Mouse (Mus musculus): ENCODE data around the gene Ephb1.

The Ephb1 gene

DNA sequence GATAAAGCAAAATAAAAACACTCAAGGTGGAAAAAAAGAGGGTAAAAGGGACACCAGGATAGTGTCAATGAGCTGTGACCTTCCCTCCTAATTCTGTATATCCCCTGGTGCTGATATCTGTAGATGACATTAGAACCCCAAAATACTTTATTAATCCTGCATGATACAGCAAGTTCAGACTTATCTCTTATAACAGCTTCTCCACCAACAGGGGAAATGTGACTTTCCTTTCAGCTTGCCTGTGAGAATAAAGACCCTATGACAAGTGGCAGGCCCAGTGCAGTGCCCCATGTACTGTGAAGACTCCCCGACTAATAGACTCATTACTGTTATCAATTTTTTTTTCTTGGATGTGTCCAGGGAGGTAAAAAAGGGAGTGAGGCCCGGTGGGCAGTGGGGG lies 367.6 kb downstream of the Ephb1 start:
- no peak for DNase-seq (ENCODE audit: low read depth)

DNA sequence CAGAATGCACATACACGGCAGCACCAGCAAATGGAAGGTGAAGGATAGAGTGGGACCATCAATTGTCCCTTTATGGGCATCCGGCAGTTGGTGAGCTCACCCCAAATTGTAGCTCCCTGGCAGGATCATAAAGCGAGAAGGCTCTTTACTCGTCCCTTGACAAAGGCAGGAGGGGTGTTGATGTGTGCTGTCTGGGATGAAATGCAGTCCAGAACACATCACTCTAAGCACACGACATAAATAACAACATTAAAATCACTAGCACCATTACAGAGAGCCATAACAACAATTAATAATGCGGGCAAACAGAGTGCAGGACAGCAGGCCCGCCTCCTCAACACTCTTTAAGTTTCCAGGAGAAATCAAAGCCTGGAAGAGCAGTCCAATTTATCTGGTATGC lies 372.1 kb downstream of the Ephb1 start:
- DNase-seq (ENCODE audit: low read depth), result no peak

DNA sequence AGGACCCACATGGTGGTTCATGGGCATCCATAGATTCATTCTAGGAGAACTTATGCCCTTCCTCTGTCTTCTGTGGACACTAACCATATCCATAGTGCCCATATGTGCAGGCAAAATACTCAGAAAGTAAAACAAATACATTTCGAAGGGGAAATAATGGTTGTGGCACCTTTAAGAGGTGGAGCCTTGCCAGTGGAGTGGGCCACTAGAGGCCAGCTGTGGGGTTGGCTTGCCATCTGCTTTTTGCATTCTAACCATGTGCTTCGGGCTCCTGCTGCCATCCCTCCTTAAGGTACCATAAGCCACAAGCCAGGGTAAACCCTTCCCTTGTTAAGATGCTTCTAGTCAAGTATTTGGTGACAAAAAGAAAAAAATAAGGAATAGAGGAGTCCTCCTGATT lies 373.3 kb downstream of the Ephb1 start:
- no peak for DNase-seq (ENCODE audit: low read depth)

DNA sequence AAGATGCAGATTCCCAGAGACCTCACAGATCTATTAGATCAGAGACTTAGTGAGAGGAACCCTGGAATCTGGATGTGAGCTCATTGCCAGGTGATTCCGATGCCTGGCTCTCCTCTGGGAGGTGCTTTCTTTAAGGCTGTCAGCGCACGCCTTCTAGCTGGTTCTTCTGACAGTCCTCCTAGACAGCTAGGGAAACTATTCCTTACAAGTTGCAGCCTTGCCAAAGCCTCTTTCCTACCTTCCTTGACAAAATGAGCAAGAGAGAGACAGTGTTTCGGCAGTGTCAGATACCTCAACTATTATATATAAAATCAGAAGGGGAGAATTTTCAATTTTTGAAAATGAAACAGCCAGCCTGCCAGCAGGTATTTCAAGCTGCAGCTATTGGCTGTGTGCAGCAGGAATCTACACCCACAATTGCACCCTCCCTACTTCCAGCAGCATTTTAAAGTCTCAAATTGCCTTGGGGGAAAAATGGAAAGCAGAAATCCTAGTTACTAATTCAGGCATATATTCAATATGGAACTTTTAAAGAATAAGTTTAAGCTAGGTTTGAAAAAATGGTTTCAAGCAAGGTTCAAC lies 377.5 kb downstream of the Ephb1 start:
- no peak for DNase-seq (ENCODE audit: low read depth)

DNA sequence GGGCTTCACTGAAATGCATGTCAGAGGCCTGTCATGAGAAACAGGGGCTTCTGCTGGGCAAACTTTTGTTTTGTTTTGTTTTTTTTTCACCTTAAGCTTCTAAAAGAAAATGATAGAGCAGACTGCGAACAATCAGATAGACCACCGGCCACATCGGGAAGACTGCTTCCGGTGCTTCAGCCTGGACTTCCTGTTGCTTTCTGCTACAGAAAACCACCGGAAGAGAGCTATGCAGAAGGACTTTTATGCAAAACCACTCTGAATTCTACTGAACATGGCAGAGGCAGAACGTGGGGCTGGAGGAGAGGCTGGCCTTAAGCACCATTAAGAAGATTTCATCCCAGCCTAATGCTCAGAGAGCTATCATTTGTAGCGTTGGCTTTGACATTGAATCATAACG lies 382.2 kb downstream of the Ephb1 start:
- DNase-seq (ENCODE audit: low read depth), result peak; percentile 88

DNA sequence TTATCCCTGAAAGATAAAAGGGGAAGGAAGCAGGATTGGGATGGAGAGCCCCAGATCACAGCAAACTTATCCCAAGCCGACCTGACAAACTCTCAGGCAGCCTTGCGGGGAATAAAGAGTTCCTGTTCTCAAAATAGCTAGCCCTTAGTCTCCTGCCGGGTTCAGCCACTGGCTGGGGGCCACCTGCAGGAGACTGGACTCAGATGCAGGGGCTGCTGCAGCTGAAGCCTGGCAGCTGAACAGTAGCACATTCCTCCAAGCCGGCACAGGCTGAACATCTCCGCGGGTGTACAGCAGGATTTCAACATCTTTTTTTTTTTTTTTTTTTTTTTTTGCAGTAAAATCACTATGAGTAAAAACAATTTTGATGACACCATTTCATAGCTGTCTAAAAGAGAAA lies 382.7 kb downstream of the Ephb1 start:
- DNase-seq (ENCODE audit: low read depth), result peak; percentile 63

DNA sequence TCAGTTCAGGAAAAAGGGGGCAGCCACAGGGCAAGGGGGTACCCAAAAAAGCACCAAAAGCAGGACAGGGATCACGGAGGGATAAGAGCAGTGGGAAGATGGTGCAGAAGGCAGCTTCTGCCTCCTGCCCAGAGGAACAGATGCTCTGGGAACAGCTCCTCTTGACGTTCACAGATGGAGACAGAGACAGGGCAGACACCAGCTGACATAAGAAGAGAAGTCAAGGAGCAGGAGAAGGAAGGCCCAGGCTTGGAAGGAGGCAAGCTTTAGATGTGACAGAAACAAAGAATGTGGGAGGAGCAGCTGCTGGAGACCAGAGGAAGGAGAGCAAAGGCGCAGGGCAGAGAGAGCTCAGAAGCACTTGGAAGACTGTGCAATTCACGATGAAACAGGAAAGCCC lies 398.3 kb downstream of the Ephb1 start:
- DNase-seq (ENCODE audit: low read depth), result no peak

DNA sequence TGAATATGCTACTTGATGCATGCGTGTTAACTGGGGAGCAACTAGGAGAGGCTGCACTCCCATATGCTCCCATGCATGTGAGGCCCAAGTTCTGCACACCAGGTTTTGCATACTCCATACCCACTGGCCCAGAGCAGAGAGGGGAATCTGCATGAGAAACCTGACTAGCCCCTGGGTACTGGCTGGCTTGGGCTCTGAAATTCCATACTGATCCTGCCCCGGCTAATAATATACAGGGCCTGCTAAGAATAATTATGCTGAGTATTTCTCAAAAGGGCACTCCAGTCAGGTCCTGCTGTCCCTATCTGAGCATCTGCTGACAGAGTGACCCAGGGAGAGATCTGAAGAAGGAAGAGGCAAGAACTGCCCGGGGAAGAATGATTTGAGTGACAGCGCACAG lies 400.0 kb downstream of the Ephb1 start:
- DNase-seq (ENCODE audit: low read depth), result no peak

DNA sequence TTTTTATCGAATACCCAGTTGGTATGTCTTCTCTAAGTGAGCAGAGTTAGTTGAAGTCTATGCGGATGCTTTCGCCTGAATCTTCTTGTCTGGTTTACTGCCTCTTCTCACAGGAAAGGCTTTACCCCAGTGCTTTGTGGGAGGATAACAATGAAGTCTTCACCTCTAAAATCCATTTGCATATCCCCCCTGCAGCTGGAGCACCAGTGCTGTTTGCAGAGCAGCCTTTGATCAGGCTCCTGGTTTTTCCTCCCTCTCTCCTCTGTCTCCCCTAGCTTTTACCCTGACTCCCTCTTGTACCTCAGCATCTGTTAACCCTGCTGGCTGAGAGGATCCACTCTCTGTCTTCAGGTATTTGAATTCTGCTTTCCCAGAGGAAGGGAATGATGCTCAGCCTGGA lies 404.4 kb downstream of the Ephb1 start:
- DNase-seq (ENCODE audit: low read depth), result no peak

DNA sequence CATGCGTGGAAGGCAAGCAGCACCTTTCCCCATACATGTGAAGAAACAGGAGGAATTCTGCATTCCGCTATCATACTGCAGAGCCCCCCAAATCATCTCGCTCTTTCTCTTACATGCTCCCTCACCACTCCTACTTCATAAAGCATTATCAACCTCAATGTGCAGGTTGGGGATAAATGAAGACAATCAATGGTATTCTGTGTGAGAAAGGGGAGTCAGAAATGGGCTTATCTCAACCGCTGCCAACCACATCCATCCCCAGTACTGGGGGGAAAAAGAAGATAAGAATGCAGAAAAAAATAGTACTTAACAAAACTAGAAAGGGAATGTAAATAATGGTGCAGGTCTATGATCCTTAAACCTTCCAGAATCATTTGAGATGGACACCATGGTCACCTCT lies 408.7 kb downstream of the Ephb1 start:
- DNase-seq (ENCODE audit: low read depth), result no peak

DNA sequence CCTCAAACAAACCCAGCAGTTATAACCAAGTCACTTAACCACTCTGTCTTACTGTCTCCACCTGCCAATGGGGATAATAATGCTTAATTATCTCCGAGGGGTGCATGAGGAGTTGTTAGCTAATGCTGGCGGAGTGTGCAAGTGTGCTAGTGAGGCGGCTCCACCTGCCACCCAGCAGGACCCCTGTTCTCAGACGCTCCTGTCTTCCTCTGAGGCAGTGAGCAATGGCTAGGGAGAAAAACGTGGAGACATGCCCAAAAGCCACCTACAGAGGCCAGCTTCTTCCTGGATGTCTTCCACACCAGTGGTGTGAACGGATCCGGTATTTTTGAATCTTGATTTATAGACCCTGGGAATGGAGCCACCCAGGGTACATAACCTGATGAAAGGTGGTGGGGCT lies 409.2 kb downstream of the Ephb1 start:
- DNase-seq (ENCODE audit: low read depth), result no peak

DNA sequence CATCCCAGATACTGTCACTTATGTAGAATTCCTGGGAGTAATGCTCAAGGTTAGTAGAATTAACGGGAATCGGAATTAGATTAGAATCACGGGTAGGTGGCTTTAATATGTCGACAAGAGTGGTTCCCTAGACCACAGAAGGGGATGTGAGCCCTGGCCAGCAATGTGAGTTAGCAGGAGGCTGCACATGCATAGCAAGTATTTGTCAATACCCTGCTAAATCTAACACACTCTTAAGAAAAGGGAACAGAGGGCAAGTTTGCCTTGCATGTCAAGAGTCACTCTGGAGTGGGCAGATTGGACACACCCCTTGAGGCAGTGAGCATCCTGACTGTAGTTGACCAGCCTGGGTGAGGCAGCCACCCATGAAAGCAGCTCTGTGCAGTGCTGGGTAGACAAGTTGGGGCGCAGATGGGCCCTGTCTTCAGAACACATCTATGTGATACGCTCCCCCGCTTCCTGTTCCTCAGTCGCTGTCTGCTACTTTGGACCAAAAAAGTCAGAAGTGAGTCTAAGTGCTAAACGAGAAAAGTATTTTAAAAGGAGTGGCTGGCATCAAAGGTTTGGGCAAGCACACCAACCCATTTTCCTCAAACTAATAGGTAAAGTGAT lies 412.3 kb downstream of the Ephb1 start:
- no peak for DNase-seq (ENCODE audit: low read depth)

DNA sequence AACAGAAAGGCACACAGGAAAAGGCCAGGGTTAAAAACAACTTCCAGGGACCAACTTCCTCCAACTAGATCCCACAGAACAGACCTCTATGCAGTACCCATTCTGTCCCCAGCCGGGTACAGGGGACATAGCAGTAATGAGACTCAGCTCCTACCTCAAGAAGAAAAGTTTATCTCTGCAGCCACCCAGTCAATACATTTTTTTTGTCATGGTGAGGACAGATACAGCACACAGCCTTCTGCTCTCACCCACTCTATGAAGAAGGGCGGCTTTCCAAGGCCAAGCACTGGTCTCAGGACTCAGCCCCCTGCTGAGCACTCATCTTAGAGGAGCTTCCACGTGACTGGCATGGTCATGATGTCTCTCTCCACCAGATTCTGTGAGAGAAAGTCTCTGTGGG lies 414.3 kb downstream of the Ephb1 start:
- no peak for DNase-seq (ENCODE audit: low read depth)

DNA sequence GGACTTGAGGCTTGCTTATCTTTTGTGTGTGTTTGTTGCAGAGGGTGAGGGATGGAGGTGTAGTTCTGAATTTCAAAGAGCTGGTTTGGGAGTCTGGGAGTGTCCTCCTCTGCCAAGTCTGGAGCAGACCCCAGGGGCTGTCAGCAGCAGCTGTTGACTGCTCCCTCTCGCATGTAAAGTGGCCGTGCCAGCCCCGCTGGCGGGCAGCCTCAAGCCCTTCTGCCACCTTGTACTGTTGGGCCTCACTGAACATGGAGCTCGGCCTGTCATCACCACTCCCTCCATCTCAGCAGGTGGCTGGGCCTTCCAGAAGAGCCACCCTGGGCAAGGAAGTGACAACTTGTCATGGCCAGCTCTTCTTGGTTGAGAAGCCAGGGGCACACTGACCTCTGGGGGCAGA lies 415.5 kb downstream of the Ephb1 start:
- DNase-seq (ENCODE audit: low read depth), result no peak

DNA sequence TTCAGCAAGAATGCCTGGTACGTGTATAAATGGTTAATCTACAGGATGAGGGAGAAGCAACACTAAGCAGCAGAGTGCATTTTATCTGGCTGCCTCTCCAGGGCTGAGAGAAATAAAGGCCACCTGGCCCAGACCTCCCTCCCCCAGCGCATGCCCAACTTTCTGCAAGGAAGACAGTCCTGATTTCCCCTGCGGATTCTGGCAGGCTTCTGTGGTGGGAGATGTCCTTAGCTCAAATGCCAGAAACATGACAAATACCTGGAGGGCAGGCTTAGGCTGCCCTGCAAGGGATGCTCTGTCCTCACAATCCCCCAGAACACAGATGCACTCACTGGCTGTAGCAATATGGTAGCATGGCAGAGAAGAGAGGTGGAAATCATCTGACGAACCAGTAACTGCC lies 416.4 kb downstream of the Ephb1 start:
- DNase-seq (ENCODE audit: low read depth), result no peak

DNA sequence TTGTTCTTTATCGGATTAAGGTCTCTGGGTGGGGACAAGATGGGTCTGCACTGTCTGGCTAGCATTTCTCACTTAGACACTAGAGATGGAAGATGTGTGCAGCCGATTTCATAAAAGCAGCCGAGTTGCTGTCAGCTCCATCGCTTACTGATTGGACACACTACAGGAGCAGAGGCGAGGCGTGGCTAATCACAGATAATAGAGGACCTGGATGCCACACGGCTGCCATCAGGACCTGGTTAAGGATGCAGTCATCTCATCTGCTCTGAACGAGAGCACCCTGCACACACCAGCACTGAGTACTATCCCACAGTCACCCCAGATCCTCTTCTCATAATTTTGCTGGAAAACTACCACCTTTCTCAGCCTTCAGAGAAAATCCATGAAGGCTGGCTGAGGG lies 419.6 kb downstream of the Ephb1 start:
- no peak for DNase-seq (ENCODE audit: low read depth)

DNA sequence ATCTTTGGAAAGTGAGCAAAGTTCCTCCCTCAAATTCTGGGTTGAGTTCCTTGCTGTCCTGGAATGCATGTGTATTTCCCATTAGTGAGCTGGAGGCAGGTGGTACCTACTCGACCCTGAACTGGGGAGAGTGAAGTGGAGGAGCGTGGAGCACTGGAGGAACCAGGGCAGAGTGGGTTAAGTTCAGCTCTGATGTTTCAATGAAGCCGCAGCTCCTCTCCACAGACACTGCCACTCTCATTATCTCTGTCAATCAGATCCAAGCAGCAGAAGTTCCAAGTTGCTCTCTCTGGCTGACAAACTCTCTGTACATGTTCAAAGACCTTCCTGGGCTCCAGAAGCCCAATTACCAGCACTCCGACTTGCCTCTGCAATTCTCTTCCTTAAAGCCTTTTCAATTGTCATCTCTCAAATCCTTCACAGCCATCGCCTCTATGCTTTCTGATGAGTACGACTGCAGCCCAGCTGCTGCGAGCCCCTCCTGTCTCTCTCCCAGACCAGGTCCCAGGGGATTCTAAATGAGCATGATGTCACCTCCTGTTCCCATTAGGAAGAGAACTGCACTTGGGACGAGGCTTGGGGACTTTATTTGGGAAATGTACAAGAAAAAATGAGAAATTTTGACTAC lies 420.4 kb downstream of the Ephb1 start:
- DNase-seq (ENCODE audit: low read depth), result no peak

DNA sequence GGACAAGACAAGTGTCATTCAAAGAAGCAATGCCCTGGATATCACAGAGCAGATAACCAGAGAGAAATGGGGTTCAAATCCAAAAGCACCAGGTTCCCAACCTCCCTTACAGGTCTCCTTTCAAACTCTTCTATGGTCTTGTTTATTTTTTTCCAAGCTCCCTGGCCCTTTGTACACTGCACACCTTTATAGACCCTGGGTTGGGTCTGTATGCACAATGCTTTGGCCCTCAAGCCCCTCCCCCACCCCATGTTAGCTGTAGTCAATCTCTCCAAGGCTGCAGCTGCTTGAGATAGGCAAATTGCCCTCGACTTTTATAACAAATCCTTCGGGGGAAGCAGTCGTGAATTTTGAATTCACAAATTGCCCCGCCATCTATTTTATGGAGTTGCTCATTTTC lies 429.7 kb downstream of the Ephb1 start:
- DNase-seq (ENCODE audit: low read depth), result no peak

DNA sequence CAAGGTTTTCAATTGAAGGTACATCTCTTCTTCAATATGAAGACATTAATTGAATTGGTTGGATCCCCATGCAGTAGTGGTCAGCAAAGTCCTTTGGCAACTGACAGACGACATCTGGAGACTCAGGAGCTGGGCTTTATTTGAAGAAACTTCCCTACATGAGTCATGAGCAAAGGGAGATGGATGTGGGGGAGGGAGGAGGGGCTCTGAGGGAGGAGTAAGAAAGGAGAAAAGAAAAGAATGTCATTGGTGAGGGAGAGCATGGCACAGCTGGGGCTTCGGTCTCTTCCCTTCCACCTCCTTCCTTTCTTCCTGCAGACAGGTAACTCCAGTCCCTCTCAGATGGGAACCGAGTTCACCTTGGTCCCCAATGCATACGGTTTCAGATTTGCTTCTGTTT lies 431.6 kb downstream of the Ephb1 start:
- DNase-seq (ENCODE audit: low read depth), result no peak

DNA sequence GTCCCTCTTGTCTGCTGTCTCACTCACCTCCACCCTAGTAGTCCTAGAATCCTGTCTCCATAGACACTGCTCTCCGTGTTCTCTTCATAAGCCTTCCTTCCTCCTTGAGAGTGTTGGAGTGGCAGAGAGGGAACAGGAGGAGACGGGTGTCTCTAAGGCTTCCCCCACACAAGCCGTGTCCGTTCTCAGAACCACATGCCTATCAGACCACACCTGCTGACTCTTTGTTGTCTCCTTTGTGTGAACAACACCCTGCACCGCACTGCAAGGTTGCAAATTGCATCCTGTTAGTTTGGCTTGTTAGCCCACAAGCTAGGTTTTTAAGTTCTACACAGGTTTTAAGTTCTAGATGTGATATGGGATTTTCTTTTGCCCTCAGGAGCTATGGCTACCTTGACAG lies 435.2 kb downstream of the Ephb1 start:
- no peak for DNase-seq (ENCODE audit: low read depth)

DNA sequence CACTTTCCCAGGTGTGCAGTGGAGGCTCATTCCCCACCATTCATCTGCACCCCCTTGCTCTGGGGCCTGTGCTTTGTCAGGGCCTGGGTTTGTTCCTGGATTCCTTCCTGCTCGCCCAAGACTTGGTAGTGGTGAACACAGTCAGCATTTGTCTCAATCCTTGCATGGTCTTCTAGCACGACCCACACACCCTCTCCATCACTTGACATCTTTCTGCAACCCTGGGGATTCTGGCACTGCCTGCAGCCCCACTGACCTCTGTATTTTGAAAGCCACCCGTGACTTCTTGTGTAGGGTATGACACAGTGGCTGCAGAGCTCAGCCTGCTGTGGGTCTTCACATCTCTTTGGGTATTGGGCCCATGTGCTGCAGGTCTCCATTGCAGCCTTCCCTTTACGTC lies 435.7 kb downstream of the Ephb1 start:
- no peak for DNase-seq (ENCODE audit: low read depth)

DNA sequence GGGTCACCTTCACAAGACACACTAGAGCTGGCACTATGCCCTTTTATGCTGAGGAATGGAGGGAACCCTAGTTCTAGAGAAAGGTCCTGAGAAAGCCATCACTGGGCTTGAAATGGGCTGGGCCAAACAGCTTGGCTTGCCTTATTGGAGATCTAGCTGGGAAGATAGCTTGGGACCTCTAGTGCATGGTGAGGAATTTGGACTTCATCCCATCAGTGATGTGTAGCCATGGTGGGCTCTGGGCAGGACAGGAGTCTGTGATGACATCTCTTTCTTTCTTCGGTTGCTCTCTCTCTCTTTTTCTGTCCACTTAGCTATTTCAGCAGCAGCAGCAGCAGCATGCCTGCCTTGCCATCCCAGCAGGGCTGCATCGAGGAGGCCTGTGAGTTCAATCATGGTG lies 439.4 kb downstream of the Ephb1 start:
- no peak for DNase-seq (ENCODE audit: low read depth)

DNA sequence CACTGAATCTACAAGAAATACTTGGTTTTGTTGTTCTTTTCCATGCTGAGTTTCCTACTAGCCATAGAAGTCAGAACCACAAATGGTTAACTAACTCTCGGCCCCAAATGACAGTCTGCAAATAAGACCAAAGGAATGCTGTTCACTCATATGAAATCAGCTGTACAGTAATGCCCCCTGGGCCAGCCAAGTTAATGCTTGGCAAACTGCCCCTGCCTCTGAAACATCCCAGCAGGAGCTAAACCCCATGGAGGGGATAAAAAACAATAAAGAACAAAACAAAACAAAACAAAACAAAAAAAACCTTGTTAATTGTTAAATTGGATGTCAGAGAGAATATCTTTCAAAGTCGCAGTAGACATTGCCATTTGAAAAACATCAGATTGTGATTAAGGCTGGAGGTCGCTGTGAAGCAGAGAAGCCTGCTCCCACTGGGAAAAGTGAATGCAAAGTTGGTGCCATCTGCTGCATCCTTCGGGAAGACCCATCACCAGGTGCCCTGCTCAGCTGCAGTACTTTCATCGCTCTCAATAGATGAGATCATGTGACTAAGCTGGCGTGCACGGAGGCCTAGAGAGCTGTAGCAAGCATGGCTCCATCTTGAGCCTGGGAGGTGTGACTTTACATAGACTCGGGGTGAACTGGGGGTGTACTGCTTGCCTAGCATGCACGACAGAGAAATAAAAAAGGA lies 443.2 kb downstream of the Ephb1 start:
- DNase-seq (ENCODE audit: low read depth), result no peak

DNA sequence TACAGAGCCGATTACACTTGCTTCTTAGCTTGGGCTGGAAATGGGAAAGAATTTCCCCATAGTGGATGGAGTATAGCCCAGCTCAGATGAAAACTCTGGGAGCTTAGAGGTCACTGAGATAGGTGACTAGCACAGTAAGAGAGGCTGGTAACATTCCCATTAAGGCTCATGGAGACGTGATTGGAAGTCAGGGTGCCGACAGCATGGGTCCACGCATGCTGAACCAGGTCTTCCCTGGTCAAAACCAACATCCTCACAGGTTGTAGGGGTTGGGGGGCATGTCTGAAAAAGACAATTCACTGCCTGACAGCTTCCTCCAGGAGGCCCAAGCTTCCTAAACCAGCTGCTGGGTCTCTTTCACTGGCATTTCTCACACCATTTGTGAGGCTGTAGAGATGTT lies 445.0 kb downstream of the Ephb1 start:
- no peak for DNase-seq (ENCODE audit: low read depth)
